Mouse (Mus musculus): ENCODE measurements around the gene Atad5. TPM values are rescaled to one million over a fixed set of nuclear protein-coding genes. Genes with fewer than 3 reads are reported as not detected.

The Atad5 gene
- polyA plus RNA-seq, 1 experiment from 2014 or later, result 9.4 TPM

Other genes starting within 250 kb of the Atad5 start
- gene Utp6, start 127.0 kb upstream of the Atad5 start, polyA plus RNA-seq (2014; fragmentation: Nextera tagmentation; extraction: Ambion mirVana), result 46.9 and 57.3 TPM in 2 replicates
- 19.0 and 20.6 TPM in 2 replicates for gene Suz12, start 96.3 kb upstream of the Atad5 start, polyA plus RNA-seq (2014; fragmentation: Nextera tagmentation; extraction: Ambion mirVana)
- 39.5 and 40.9 TPM in 2 replicates for gene Crlf3, start 8.4 kb upstream of the Atad5 start, polyA plus RNA-seq (2014; fragmentation: Nextera tagmentation; extraction: Ambion mirVana)
- gene Tefm, start 52.8 kb downstream of the Atad5 start, polyA plus RNA-seq (2014; fragmentation: Nextera tagmentation; extraction: Ambion mirVana), result 21.6 and 23.9 TPM in 2 replicates
- 2.2 and 2.7 TPM in 2 replicates for gene Adap2, start 64.7 kb downstream of the Atad5 start, polyA plus RNA-seq (2014; fragmentation: Nextera tagmentation; extraction: Ambion mirVana)
- 6.7 and 8.3 TPM in 2 replicates for gene Rnf135, start 94.5 kb downstream of the Atad5 start, polyA plus RNA-seq (2014; fragmentation: Nextera tagmentation; extraction: Ambion mirVana)
- gene Rhot1, start 119.6 kb downstream of the Atad5 start, polyA plus RNA-seq (2014; fragmentation: Nextera tagmentation; extraction: Ambion mirVana), result 58.8 and 60.9 TPM in 2 replicates
- gene Rhbdl3, start 211.5 kb downstream of the Atad5 start, polyA plus RNA-seq (2014; fragmentation: Nextera tagmentation; extraction: Ambion mirVana), result 4.1 and 5.0 TPM in 2 replicates